Mouse (Mus musculus) myocyte (in vitro differentiated cells): Measurements from ENCODE around the gene Kif26b. TPM values are rescaled to one million over a fixed set of nuclear protein-coding genes. Genes with fewer than 3 reads are reported as not detected.

Source experiments
- H3K27me3 ChIP-seq: one replicate; pipeline ENCODE4 v1.6.1; 2011; ENCODE audit not compliant: control insufficient read depth, insufficient read depth, insufficient read length
- H3K36me3 ChIP-seq: one replicate; pipeline ENCODE4 v1.6.1; 2011; ENCODE audit not compliant: control insufficient read depth, insufficient read depth
- H3K4me2 ChIP-seq: one replicate; pipeline ENCODE4 v1.6.1; 2011; ENCODE audit warnings: low read depth, control low read depth
- H3K4me3 ChIP-seq: one replicate; pipeline ENCODE4 v1.5.1; 2011; ENCODE audit warnings: mild to moderate bottlenecking, control low read depth, moderate library complexity
- H3K79me2 ChIP-seq: one replicate; pipeline ENCODE4 v1.6.1; 2011; ENCODE audit not compliant: control insufficient read depth, insufficient read depth
- H3ac ChIP-seq: one replicate; pipeline ENCODE4 v1.6.1; 2011; ENCODE audit not compliant: control insufficient read depth, insufficient read length
- CEBPB ChIP-seq: IDR thresholded peaks from 2 replicates; pipeline ENCODE4 v1.6.1; 2011; ENCODE audit warnings: mild to moderate bottlenecking, moderate library complexity; ENCODE audit not compliant: poor library complexity, insufficient read depth, severe bottlenecking
- E2F4 ChIP-seq: IDR thresholded peaks from one replicate; pipeline ENCODE4 v1.6.1; 2011; ENCODE audit warnings: mild to moderate bottlenecking, control low read depth, moderate library complexity; ENCODE audit not compliant: insufficient read depth
- MAX ChIP-seq: IDR thresholded peaks from one replicate; pipeline ENCODE4 v1.6.1; 2011; ENCODE audit warnings: low read depth, mild to moderate bottlenecking, control low read depth
- MYOD1 ChIP-seq, 3 experiments: IDR thresholded peaks; one replicate each; pipeline ENCODE4 v1.6.1; 2011; ENCODE audit warnings: control low read depth in 2 of 3, low read depth in 2 of 3, mild to moderate bottlenecking in 2 of 3, moderate library complexity in 1 of 3; ENCODE audit not compliant: insufficient read length in 2 of 3, control insufficient read depth in 1 of 3
- MYOG ChIP-seq, 3 experiments: IDR thresholded peaks; one replicate each; pipeline ENCODE4 v1.6.1; 2011; ENCODE audit warnings: control low read depth in 2 of 3, low read depth in 2 of 3, mild to moderate bottlenecking in 2 of 3; ENCODE audit not compliant: insufficient read length in 2 of 3, control insufficient read depth in 1 of 3, insufficient read depth in 1 of 3
- POLR2A ChIP-seq: IDR thresholded peaks from one replicate; pipeline ENCODE4 v1.6.1; 2011; ENCODE audit warnings: low read depth, mild to moderate bottlenecking, control low read depth, moderate library complexity; ENCODE audit not compliant: insufficient read length
- POLR2AphosphoS2 ChIP-seq: IDR thresholded peaks from one replicate; pipeline ENCODE4 v1.6.1; 2011; ENCODE audit warnings: low read depth, control low read depth; ENCODE audit not compliant: insufficient read length
- REST ChIP-seq: IDR thresholded peaks from one replicate; pipeline ENCODE4 v1.6.1; 2011; ENCODE audit warnings: mild to moderate bottlenecking, control low read depth, moderate library complexity; ENCODE audit not compliant: insufficient read depth, insufficient read length
- SRF ChIP-seq: IDR thresholded peaks from one replicate; pipeline ENCODE4 v1.6.1; 2011; ENCODE audit warnings: low read depth; ENCODE audit not compliant: control insufficient read depth, insufficient read length
- TCF12 ChIP-seq: IDR thresholded peaks from one replicate; pipeline ENCODE4 v1.6.1; 2011; ENCODE audit warnings: mild to moderate bottlenecking, control low read depth; ENCODE audit not compliant: poor library complexity, insufficient read depth, severe bottlenecking
- TCF3 ChIP-seq: IDR thresholded peaks from one replicate; pipeline ENCODE4 v1.6.1; 2011; ENCODE audit warnings: low read depth, control low read depth; ENCODE audit not compliant: insufficient read length
- USF1 ChIP-seq: IDR thresholded peaks from one replicate; pipeline ENCODE4 v1.6.1; 2011; ENCODE audit warnings: low read depth, mild to moderate bottlenecking, control low read depth, moderate library complexity
- polyA plus RNA-seq: library from polyadenylated mRNA; unstranded; fragments of >200 nt; fragmentation: generic; extraction: Trizol; gene quantifications from one replicate; pipeline ENCODE4 v1.2.1, GENCODE M21; 2012; ENCODE audit warnings: missing spikeins

Gene Kif26b
- polyA plus RNA-seq, 1 experiment = 5.9 TPM

DNA sequence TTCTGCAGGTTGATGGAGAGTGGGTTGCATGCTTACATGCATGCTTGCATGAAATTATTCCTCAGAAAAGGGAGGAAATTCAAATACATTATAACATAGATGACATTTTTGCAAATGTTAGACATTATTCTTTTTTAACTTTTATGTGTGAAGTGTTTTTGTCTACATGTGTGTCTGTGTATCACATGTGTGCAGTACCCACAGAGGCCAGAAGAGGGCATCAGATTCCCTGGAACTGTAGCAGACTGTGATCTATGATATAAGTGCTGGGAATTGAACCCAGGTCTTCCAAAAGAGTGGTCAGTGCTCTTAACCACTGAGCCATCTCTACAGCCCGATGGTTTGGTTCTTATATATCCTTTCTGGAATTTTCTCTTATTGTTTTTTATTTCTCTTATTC lies 31.1 kb downstream of the Kif26b start:
- Histone ChIP-seq H3K36me3 (no peaks in the 10 kb centered on the region), H3ac (no peak overlapping the region), H3K79me2 (no peaks in the 10 kb centered on the region), H3K27me3 (no peaks in the 10 kb centered on the region), H3K4me3 (no peak overlapping the region), H3K4me2 (no peak overlapping the region)
- TF ChIP-seq TCF3 = no peak
- no peak for TF ChIP-seq SRF
- no peak for TF ChIP-seq POLR2A
- TF ChIP-seq REST = no peak
- TF ChIP-seq TCF12 = no peak
- no peak for TF ChIP-seq POLR2AphosphoS2
- TF ChIP-seq CEBPB = no peak
- no peak for TF ChIP-seq MYOG (IDR thresholded peaks at IDR 0.05; ENCODE audit: control insufficient read depth in 1 of 3, insufficient read depth in 1 of 3, insufficient read length in 2 of 3, low read depth in 2 of 3)
- no peak for TF ChIP-seq MYOD1 (IDR thresholded peaks at IDR 0.05; ENCODE audit: control insufficient read depth in 1 of 3, insufficient read length in 2 of 3, low read depth in 2 of 3)
- TF ChIP-seq MAX = no peak
- TF ChIP-seq E2F4 = no peak
- TF ChIP-seq USF1 = no peak

GRCm38 (mm10) chr1:178563834-178564233 lies 34.9 kb downstream of the Kif26b start:
- H3ac ChIP-seq = no peak overlapping the region
- H3K4me3 ChIP-seq = no peak overlapping the region
- no peak overlapping the region for H3K4me2 ChIP-seq
- H3K27me3 ChIP-seq = no peaks in the 10 kb centered on the region
- TF ChIP-seq SRF = no peak
- no peak for TF ChIP-seq REST
- TF ChIP-seq POLR2A = no peak
- TF ChIP-seq MYOG (IDR thresholded peaks at IDR 0.05; ENCODE audit: control insufficient read depth in 1 of 3, insufficient read depth in 1 of 3, insufficient read length in 2 of 3, low read depth in 2 of 3) = no peak
- TF ChIP-seq MYOD1 (IDR thresholded peaks at IDR 0.05; ENCODE audit: control insufficient read depth in 1 of 3, insufficient read length in 2 of 3, low read depth in 2 of 3) = no peak
- no peak for TF ChIP-seq TCF12
- TF ChIP-seq E2F4 = no peak
- no peak for TF ChIP-seq USF1
- no peak for TF ChIP-seq MAX
- no peak for TF ChIP-seq CEBPB
- TF ChIP-seq POLR2AphosphoS2 = no peak
- TF ChIP-seq TCF3 = no peak
- H3K36me3 ChIP-seq = no peaks in the 10 kb centered on the region
- H3K79me2 ChIP-seq = no peaks in the 10 kb centered on the region

- H3K79me2 ChIP-seq = no peaks in the 10 kb centered on the region
Measured at GRCm38 (mm10) chr1:178564800-178565199, 35.9 kb downstream of the Kif26b start.

GRCm38 (mm10) chr1:178568551-178569545 lies 39.9 kb downstream of the Kif26b start:
- Histone ChIP-seq H3K36me3 (no peaks in the 10 kb centered on the region), H3ac (no peak overlapping the region), H3K79me2 (peaks cover 4% of the 10 kb centered on the region), H3K27me3 (no peaks in the 10 kb centered on the region), H3K4me3 (no peak overlapping the region), H3K4me2 (no peak overlapping the region)
- TF ChIP-seq TCF3 = no peak
- no peak for TF ChIP-seq MYOD1 (IDR thresholded peaks at IDR 0.05; ENCODE audit: control insufficient read depth in 1 of 3, insufficient read length in 2 of 3, low read depth in 2 of 3)
- TF ChIP-seq TCF12 = no peak
- TF ChIP-seq CEBPB = no peak
- no peak for TF ChIP-seq POLR2A
- no peak for TF ChIP-seq SRF
- TF ChIP-seq MAX = no peak
- TF ChIP-seq POLR2AphosphoS2 = no peak
- TF ChIP-seq MYOG (IDR thresholded peaks at IDR 0.05; ENCODE audit: control insufficient read depth in 1 of 3, insufficient read depth in 1 of 3, insufficient read length in 2 of 3, low read depth in 2 of 3) = no peak
- TF ChIP-seq E2F4 = no peak
- TF ChIP-seq REST = no peak
- no peak for TF ChIP-seq USF1

More at GRCm38 (mm10) chr1:178564800-178565199, 35.9 kb downstream of the Kif26b start:
- no peak overlapping the region for H3ac ChIP-seq
- no peaks in the 10 kb centered on the region for H3K36me3 ChIP-seq
- TF ChIP-seq REST (no peak), POLR2AphosphoS2 (no peak)
- H3K4me2 ChIP-seq = no peak overlapping the region
- no peaks in the 10 kb centered on the region for H3K27me3 ChIP-seq
- H3K4me3 ChIP-seq = no peak overlapping the region
